Mouse (Mus musculus) cortical plate, adult 2 months (tissue): ENCODE data around the gene Sugt1.

ENCODE experiments used
- CTCF ChIP-seq: fragments of 200-500 bp; IDR thresholded peaks from 2 replicates; pipeline ENCODE4 v1.5.1; 2011; ENCODE audit warnings: mild to moderate bottlenecking, control low read depth, low read length; ENCODE audit not compliant: insufficient read depth; ENCODE audit errors: extremely low read depth
- POLR2A ChIP-seq: fragments of 200-500 bp; IDR thresholded peaks from 2 replicates; pipeline ENCODE4 v1.6.1; 2011; ENCODE audit warnings: mild to moderate bottlenecking, low read length, control low read depth; ENCODE audit not compliant: insufficient read depth; ENCODE audit errors: extremely low read depth

DNA sequence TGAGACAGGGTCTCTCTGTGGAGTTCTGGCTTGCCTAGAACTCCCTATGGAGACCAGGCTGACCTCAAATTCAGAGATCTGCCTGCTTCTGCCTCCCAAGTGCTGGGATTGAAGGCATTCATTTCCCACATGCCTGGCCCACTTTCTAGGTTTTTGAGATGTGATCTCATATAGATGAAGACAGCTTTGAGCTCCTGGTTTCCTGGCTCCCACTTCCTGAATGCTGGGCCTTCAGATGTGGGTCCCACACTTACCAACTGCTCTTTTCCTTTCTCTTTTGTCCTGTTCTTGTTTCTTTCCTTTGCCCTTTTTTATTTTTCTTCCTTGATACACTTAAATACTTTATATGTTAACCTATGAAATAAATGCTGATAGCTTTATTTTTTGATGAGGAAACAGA, 49.6 kb upstream of the Sugt1 start:
- no peak for TF ChIP-seq POLR2A
- TF ChIP-seq CTCF, result no peak
